14 mouse cellular contexts compared by ENCODE assay signal in genomic region chr8:12999793-13000192, GRCm38 (mm10).
DNase-seq lines count a peak whose midpoint lies in the region; ATAC-seq lines count a peak whose summit lies in the region.
"Had no signal": no experiment of that assay in that cellular context is flagged by ENCODE, and none has a peak within 500 bp of the region (broad histone marks: within the 10 kb centered on the region; RNA-seq: fewer than 3 reads in every experiment).

No protein-coding gene starts in this region.

- no peak for DNase-seq in frontal cortex, postnatal 10 days (ENCODE audit: low spot score in 2 of 2)
- DNase-seq in kidney, postnatal 10 days = peak; percentile 33
- DNase-seq in kidney, adult 18-20 months = no peak
- DNase-seq in ovary, adult 18-20 months (ENCODE audit: low spot score) = peak; percentile 24
- no peak for DNase-seq in ovary, postnatal 10 days (ENCODE audit: low spot score)
- peak; percentile 55 for DNase-seq in ovary, postnatal 36 days (ENCODE audit: low spot score)
- no peak for DNase-seq in cerebellum, adult 9-10 months
- DNase-seq: cerebellum, adult 2 months; gastrocnemius, postnatal 10 days; kidney, adult 8-10 months; thymus, adult 18-20 months had no signal

- 0 out of 2 replicates have a peak, but pooled peaks have one; percentile 25 for ATAC-seq in frontal cortex, adult (ENCODE audit: low TSS enrichment)
- ATAC-seq: liver, embryonic 12.5 days; Patski had no signal

Comparison
In these comparisons a context has a peak if more than half of its experiments do, and no peak if none do; other contexts are left out.
1. DNase-seq: peak in kidney, postnatal 10 days (single experiment), ovary, adult 18-20 months (single experiment) and ovary, postnatal 36 days (single experiment); none in frontal cortex, postnatal 10 days (0 of 2), kidney, adult 18-20 months (single experiment), ovary, postnatal 10 days (single experiment) and cerebellum, adult 9-10 months (single experiment).